Mouse (Mus musculus) kidney, embryonic 14.5 days (tissue): ENCODE results near the gene Krtap7-1. TPM values are rescaled to one million over a fixed set of nuclear protein-coding genes. Genes with fewer than 3 reads are reported as not detected.

Source experiments
- ATAC-seq: fragments of 200-750 bp; cut with Nextera tagmentation; 2 replicates; pipeline ENCODE4 v1.8.0; 2017; ENCODE audit warnings: moderate number of reproducible peaks, mild to moderate bottlenecking, moderate TSS enrichment, moderate library complexity; ENCODE audit not compliant: low FRiP score, low TSS enrichment
- H3K27ac ChIP-seq: fragments of 300-500 bp; sonication (generic); 2 replicates; pipeline ENCODE4 v1.5.1; 2014; ENCODE audit warnings: low read depth, mild to moderate bottlenecking, low read length, moderate library complexity, mixed read lengths
- H3K27me3 ChIP-seq: fragments of 300-500 bp; sonication (generic); 2 replicates; pipeline ENCODE4 v1.6.1; 2014; ENCODE audit warnings: mild to moderate bottlenecking, low read length; ENCODE audit not compliant: control insufficient read depth, insufficient read depth
- H3K36me3 ChIP-seq: fragments of 300-500 bp; sonication (generic); 2 replicates; pipeline ENCODE4 v1.6.1; 2014; ENCODE audit warnings: low read length, mixed read lengths; ENCODE audit not compliant: control insufficient read depth, insufficient read depth
- H3K4me1 ChIP-seq: fragments of 300-500 bp; sonication (generic); 2 replicates; pipeline ENCODE4 v1.6.1; 2014; ENCODE audit warnings: low read length, mixed read lengths; ENCODE audit not compliant: control insufficient read depth, insufficient read depth
- H3K4me2 ChIP-seq: fragments of 300-500 bp; sonication (generic); replicated peaks from 2 replicates; pipeline ENCODE4 v1.6.1; 2014; ENCODE audit warnings: low read depth, mild to moderate bottlenecking, low read length
- H3K4me3 ChIP-seq: fragments of 300-500 bp; sonication (generic); 2 replicates; pipeline ENCODE4 v1.5.1; 2014; ENCODE audit warnings: mild to moderate bottlenecking, low read length
- H3K9ac ChIP-seq: fragments of 300-500 bp; sonication (generic); 2 replicates; pipeline ENCODE4 v1.6.1; 2014; ENCODE audit warnings: low read depth, mild to moderate bottlenecking, low read length, moderate library complexity
- H3K9me3 ChIP-seq: fragments of 300-500 bp; sonication (generic); 2 replicates; pipeline ENCODE4 v1.6.1; 2016; ENCODE audit warnings: low read length; ENCODE audit not compliant: control insufficient read depth
- WGBS: fragments of 180-500 bp; shearing (Covaris S2); extraction: QIAGEN DNeasy Blood & Tissue Kit; methylation state at CpG from one replicate; pipeline ENCODE4 v1.1.7; 2014; 5-methylcytosine and 5-hydroxymethylcytosine counted together
- polyA plus RNA-seq: library from polyadenylated mRNA; unstranded; fragments of >200 nt; fragmentation: Nextera tagmentation; extraction: Ambion mirVana; gene quantifications from 2 replicates; pipeline ENCODE4 v1.2.1, GENCODE M21; 2014

Gene Krtap7-1
- polyA plus RNA-seq, 1 experiment from 2014 or later, result not detected

- no peaks in the 10 kb centered on the region for H3K27me3 ChIP-seq
- H3K9me3 ChIP-seq, result no peaks in the 10 kb centered on the region
- WGBS, result 65% methylated on average over 9 of the region's 9 CpGs
Observed at GRCm38 (mm10) chr16:89517635-89518034, 9.5 kb upstream of the Krtap7-1 start.

GRCm38 (mm10) chr16:89513431-89513830, 5.3 kb upstream of the Krtap7-1 start:
- Histone ChIP-seq H3K27ac (no peak overlapping the region), H3K9me3 (no peaks in the 10 kb centered on the region), H3K4me1 (no peaks in the 10 kb centered on the region), H3K27me3 (no peaks in the 10 kb centered on the region), H3K4me2 (no peak overlapping the region), H3K4me3 (no peak overlapping the region), H3K9ac (no peak overlapping the region), H3K36me3 (no peaks in the 10 kb centered on the region)
- no peak for ATAC-seq
- 85% methylated on average over 7 of the region's 7 CpGs for WGBS

More at GRCm38 (mm10) chr16:89517635-89518034, 9.5 kb upstream of the Krtap7-1 start:
- no peak for ATAC-seq
- H3K4me1 ChIP-seq, result no peaks in the 10 kb centered on the region
- no peak overlapping the region for H3K27ac ChIP-seq
- no peaks in the 10 kb centered on the region for H3K36me3 ChIP-seq
- no peak overlapping the region for H3K4me3 ChIP-seq
- no peak overlapping the region for H3K9ac ChIP-seq
- H3K4me2 ChIP-seq, result no peak overlapping the region

DNA sequence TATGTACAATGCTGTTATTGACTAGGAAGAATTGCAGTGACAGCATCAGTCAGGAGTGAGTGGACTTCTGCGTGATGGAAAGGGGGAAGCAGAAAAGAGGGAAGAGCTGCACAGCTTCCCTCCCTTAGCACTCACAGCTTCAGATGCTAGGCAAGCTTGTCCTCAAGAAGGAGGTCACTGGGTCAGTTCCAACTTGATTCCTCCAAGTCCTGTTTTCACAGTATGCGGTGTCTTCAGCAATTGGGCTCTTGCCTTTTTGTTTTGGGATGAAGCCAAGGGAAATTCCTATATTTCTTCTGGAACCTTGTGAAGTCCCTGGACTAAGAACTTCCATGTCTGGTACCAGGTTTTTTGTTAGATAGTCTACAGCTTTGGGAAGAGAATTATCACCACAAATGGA, 4.6 kb downstream of the Krtap7-1 start:
- 78% methylated on average over 2 of the region's 2 CpGs for WGBS
- no peaks in the 10 kb centered on the region for H3K4me1 ChIP-seq
- no peak overlapping the region for H3K27ac ChIP-seq
- H3K4me2 ChIP-seq, result no peak overlapping the region
- no peak for ATAC-seq
- H3K4me3 ChIP-seq, result no peak overlapping the region
- no peaks in the 10 kb centered on the region for H3K27me3 ChIP-seq
- H3K36me3 ChIP-seq, result no peaks in the 10 kb centered on the region
- no peak overlapping the region for H3K9ac ChIP-seq
- no peaks in the 10 kb centered on the region for H3K9me3 ChIP-seq

DNA sequence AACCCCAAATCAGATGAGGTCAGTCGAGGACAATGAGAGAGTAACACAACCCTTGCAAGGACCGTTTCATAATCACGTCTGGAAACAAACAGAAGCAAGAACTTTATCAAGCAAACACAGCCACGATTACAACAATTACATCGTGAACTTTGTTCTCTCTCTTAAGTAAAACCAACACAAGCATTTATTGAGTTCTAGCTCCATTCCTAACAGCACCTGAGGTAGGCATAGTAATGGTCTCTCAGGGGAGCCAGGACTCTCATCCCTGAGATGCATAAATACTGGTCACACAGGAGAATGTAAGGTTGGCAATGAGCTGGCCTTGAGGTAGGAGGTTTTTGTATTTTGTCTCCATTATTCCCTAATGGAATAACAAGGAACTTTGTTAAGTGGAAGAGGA, 6.3 kb downstream of the Krtap7-1 start:
- H3K4me1 ChIP-seq, result no peaks in the 10 kb centered on the region
- no peak overlapping the region for H3K4me3 ChIP-seq
- no peak for ATAC-seq
- H3K9ac ChIP-seq, result no peak overlapping the region
- no peaks in the 10 kb centered on the region for H3K27me3 ChIP-seq
- WGBS, result 88% methylated on average over 5 of the region's 5 CpGs
- no peaks in the 10 kb centered on the region for H3K9me3 ChIP-seq
- H3K36me3 ChIP-seq, result no peaks in the 10 kb centered on the region
- H3K27ac ChIP-seq, result no peak overlapping the region
- H3K4me2 ChIP-seq, result no peak overlapping the region

DNA sequence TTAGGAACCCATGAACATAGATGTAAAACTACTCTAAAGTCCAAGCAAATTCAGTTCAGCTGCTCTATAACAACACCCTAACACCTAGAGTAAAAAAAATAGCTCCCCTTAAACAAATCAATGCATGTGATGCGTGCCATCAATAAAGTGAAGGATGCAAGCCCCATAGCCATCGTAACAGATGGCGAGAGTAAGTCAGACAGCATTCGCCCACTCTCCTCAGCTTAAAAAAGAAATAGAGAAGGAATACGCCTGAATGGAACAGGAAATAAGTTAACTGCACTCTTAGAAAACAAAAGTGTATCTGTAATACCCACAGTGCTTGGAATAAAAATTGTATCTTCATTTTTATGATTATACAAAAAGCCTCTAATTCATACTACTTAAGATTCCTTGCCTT, 11.1 kb downstream of the Krtap7-1 start:
- H3K4me1 ChIP-seq, result no peaks in the 10 kb centered on the region
- H3K9ac ChIP-seq, result no peak overlapping the region
- H3K27me3 ChIP-seq, result no peaks in the 10 kb centered on the region
- H3K36me3 ChIP-seq, result no peaks in the 10 kb centered on the region
- no peak overlapping the region for H3K4me3 ChIP-seq
- ATAC-seq, result no peak
- 91% methylated on average over 5 of the region's 5 CpGs for WGBS
- H3K27ac ChIP-seq, result no peak overlapping the region
- H3K4me2 ChIP-seq, result no peak overlapping the region
- no peaks in the 10 kb centered on the region for H3K9me3 ChIP-seq

DNA sequence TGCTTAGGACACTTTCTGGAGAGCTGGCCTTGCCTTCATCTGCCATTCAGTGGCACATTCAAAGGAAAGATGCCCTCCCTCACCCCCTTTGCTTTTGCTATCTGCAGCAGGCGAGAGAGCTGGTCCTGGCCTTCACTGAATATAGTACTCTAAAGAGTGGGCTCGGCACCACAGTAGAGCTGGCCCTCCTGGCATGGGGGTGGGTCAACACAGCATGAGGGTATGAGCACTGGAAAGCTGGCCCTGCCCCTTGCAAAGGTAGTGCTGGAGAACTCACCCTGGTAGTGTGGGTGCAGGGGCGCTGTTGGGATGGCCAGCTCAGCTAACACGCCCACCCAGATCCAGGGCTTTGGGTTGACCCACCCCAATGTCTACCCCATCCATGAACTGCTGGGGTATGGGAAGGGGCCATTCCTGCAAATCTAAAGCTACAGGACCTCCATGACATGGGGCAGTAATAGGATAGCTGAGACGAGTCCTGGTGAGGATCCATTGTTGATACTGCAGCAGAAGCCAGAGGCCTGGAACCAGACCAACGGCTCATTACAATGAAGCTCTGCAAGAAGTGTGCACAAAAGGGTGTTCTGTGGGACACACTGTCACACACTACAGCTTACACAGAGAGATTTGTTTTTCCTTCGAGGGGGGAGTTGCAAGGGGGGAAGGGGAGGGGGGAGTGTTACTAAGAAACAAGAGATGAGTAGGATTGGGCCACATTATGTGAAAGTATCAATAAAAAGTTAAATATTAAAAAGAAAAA, 12.5 kb downstream of the Krtap7-1 start:
- WGBS, result 83% methylated on average over 7 of the region's 7 CpGs
- Histone ChIP-seq H3K27me3 (no peaks in the 10 kb centered on the region), H3K9ac (no peak overlapping the region), H3K4me3 (no peak overlapping the region), H3K9me3 (no peaks in the 10 kb centered on the region), H3K36me3 (no peaks in the 10 kb centered on the region), H3K4me1 (no peaks in the 10 kb centered on the region), H3K27ac (no peak overlapping the region), H3K4me2 (no peak overlapping the region)
- ATAC-seq, result no peak

- Histone ChIP-seq H3K27me3 (no peaks in the 10 kb centered on the region), H3K4me2 (no peak within 1 kb of the TSS), H3K36me3 (no peaks in the 10 kb centered on the region), H3K9ac (no peak within 1 kb of the TSS), H3K4me1 (no peaks in the 10 kb centered on the region), H3K27ac (no peak within 1 kb of the TSS), H3K9me3 (no peaks in the 10 kb centered on the region), H3K4me3 (no peak within 1 kb of the TSS)
- ATAC-seq, result no peak
- 87% methylated on average over 7 of the region's 7 CpGs for WGBS
Observed at GRCm38 (mm10) chr16:89487852-89488251, 20.3 kb downstream of the Krtap7-1 start, which contains the start of gene Krtap8-1. Gene Krtap8-1 (minus strand): TSS chr16:89487952.

DNA sequence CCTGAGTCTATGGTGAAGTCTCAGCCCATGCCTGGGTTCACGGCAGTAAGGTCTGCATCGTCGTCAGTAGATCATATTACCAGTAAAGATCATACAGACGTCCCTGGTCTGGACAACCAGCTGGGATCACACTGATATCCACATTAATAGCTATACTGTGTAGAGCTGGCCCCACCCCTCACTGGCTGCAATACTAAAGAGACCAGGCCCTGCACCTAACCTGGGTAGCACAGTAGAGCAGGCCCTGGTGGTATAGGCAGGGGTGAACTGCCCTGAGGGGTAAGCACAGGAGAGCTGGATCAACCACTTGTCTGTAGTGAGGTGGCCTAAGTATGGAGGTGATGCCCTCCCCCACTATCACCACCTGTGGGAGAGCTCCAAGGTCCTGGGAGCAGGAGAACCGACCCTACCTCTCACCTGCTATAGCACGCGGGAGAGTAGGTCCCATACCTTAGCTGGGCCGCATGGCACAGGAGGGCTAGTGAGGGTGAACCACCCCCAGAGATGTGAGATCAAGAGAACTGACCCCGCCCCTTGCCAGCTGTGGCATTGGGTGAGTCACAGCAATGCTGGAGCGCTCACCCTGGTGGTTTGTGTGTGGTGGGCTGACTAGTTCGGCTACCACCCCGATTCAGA, 30.3 kb downstream of the Krtap7-1 start:
- no peak overlapping the region for H3K4me3 ChIP-seq

DNA sequence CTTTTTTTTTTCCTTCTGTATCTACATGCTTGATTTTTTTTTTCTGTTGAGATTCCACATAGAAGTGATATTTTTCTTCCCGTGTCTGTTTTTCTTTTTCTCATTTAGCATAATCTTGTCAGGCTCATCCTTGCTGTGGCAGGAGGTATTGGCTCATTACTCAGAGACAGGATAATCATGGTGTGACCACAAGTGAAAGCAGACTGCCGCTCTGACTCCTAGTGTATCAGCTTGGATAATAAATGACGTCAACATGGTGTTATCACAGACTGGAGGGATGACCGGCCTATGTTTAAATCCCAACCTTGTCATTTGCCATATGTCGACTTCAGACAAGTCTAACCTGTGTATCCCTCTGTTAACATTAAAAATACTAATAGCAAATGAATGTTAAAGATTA, 46.9 kb downstream of the Krtap7-1 start:
- H3K27ac ChIP-seq, result no peak overlapping the region
- H3K9me3 ChIP-seq, result no peaks in the 10 kb centered on the region
- H3K27me3 ChIP-seq, result no peaks in the 10 kb centered on the region
- 84% methylated on average over 5 of the region's 5 CpGs for WGBS
- no peak overlapping the region for H3K4me3 ChIP-seq
- ATAC-seq, result no peak
- no peaks in the 10 kb centered on the region for H3K4me1 ChIP-seq
- H3K9ac ChIP-seq, result no peak overlapping the region
- no peaks in the 10 kb centered on the region for H3K36me3 ChIP-seq
- H3K4me2 ChIP-seq, result no peak overlapping the region

More for the DNA sequence above, 30.3 kb downstream of the Krtap7-1 start:
- H3K27ac ChIP-seq, result no peak overlapping the region
- no peak for ATAC-seq
- H3K9ac ChIP-seq, result no peak overlapping the region
- H3K9me3 ChIP-seq, result no peaks in the 10 kb centered on the region
- H3K4me2 ChIP-seq, result no peak overlapping the region
- H3K4me1 ChIP-seq, result no peaks in the 10 kb centered on the region
- H3K36me3 ChIP-seq, result no peaks in the 10 kb centered on the region
- H3K27me3 ChIP-seq, result no peaks in the 10 kb centered on the region
- WGBS, result 82% methylated on average over 12 of the region's 12 CpGs
